Mouse (Mus musculus): ENCODE results near the gene Ddo. TPM values are rescaled to one million over a fixed set of nuclear protein-coding genes. Genes with fewer than 3 reads are reported as not detected.

Ddo gene
- total RNA-seq, 2 experiments from 2014 or later, result 9.0 to 9.6 TPM

DNA sequence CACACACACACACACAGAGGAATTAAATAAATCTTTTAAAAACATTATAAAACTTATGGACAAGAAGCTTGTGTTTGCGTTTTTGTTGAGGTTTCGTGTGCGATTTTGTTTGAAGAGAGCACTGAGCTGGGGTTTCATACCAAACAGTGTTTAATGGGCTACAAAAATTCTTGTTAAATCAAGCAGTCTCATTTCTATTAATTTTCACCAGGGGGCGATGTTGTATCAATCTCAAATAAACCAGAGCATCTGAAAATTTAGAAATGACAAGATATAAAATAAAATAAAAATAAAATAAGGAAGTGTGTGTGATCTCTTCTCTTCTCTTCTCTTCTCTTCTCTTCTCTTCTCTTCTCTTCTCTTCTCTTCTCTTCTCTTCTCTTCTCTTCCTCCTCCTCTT is 19.8 kb downstream of the Ddo start:
- intact Hi-C loops (cut with DNase I), result loop anchor here (5.0 kb wide), 3 partner anchors 233 to 638 kb away; partner anchors contain the start of genes Cdc40 and Wasf1
- no peak for DNase-seq (ENCODE audit: low spot score in 2 of 2)

DNA sequence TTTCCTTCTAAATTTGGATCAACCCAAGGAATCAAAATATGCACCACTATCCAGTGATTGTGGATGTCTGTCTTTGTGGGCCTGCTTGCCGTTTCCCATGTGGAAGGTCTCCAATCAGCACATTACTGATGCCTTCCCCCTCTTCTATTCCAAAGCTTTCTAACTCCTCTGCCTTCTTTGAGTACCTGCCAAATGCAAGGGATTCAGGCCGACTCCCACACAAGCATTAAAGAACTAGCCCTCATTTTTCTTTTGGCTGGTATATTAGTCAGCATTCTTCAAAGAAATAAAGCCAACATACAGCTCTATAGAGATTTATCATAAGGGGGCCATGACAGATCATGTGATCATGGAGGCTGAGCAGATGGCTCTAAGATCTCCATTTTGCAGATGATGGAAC is 21.9 kb downstream of the Ddo start:
- intact Hi-C loops (cut with DNase I), result loop anchor here (1.0 to 5.0 kb wide), 5 partner anchors 33 to 636 kb away; partner anchors contain the start of genes Cdc40 and Wasf1
- DNase-seq (ENCODE audit: low spot score in 2 of 2), result peak in 1 of 2 experiments; percentile 76

DNA sequence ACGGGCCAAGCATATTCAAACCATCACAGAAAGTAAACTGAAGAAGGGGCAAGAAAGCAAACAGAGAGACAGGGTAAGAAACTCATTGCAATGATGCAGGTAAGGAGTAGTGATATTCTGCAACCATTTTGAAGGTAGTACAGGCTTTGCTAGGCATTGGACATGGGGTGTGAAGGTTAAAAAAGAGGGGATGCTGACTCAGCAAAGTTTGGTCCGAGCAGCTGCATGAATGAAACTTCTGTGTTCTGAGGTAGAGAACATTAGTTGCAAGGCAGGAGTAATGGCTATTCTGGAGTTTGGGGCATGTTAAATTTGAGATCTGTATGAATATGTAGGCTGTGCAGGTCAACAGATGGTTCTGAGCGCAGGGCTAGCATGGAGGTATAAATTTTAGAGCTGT is 35.5 kb downstream of the Ddo start:
- intact Hi-C loops (cut with DNase I), result no loop called here
- DNase-seq (ENCODE audit: low spot score in 2 of 2), result no peak

DNA sequence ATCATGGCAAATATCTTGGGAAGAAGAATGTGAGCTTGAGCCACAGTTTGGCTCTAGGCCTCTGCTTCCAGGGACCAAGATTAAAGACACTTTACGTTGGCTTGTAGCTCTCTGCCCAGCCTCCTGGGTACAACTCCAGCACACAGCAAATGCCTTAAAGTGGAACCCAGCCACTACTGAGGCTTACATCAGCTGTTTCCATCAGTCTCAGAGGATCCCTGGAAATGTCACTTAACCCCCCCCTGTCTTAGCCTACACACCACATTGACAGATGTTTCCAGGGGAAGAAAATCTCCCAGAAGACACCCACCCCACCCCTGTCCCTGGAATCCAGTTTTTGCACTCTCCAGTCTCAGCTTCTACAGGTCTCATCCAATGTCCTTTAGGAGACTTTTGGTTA is 37.1 kb downstream of the Ddo start:
- intact Hi-C loops (cut with DNase I), result no loop called here
- no peak for DNase-seq (ENCODE audit: low spot score in 2 of 2)

DNA sequence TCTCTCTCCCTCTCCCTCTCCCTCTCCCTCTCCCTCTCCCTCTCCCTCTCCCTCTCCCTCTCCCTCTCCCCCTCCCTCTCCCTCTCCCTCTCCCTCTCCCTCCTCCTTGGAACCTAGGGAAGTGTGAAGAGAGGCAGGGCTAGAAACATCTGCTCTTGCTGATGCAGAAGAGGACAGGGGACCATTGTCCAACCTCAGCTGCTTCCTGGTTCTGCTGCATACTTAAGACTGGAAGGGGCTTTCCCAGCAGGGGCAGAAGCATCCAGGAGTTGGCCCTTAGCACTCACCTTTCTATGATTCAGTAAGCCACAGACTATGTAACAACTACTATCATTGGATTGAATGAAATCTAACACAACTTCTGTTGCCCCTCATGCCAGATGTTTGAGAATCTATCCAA is 38.8 kb downstream of the Ddo start:
- intact Hi-C loops (cut with DNase I), result no loop called here
- no peak for DNase-seq (ENCODE audit: low spot score in 2 of 2)

- DNase-seq (ENCODE audit: low spot score in 2 of 2), result peak in 1 of 2 experiments; percentile 39
- intact Hi-C loops (cut with DNase I), result no loop called here
These were observed 42.9 kb downstream of the Ddo start for GRCm38 (mm10) chr10:40672587-40673296.

DNA sequence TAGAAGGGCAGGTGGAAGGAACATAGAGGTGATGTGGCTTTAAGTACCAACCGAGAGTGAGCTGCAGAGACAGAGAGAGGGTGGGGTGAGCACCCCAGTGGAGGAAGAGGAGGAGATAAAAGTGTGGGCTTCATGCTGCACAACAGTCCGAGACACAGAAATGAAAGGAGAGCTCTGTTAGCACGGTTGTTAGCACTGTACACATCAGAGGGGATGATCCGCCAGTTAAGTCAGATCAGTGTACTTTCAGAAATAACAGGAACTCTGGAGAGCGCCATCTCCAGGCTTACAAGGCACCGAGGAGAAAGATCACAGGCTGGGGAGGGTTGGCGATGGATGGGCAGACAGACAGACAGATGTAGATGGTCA is 43.5 kb downstream of the Ddo start:
- DNase-seq (ENCODE audit: low spot score in 2 of 2), result no peak
- intact Hi-C loops (cut with DNase I), result no loop called here

- intact Hi-C loops (cut with DNase I), result no loop called here
- no peak for DNase-seq (ENCODE audit: low spot score in 2 of 2)
These were observed 44.3 kb downstream of the Ddo start for GRCm38 (mm10) chr10:40674151-40674550.

DNA sequence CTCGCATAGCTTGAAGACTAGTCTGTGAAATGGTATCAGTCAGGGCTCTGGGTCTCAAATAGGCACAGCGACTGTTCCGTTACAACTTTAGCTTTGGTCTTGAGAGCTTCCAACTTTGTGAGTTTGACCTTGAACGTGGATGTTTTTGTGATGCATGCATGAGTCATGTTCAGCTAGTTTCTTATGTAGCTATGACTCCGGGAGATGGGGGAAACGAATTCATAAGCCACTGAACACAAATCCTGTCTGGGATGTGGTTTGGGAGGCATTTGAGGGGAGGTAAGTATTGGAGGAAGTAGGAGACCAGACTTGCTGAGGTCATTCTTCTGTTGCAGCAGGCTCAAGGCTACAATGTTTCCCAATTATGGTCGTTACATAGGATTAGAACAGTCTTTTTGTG is 46.1 kb downstream of the Ddo start:
- intact Hi-C loops (cut with DNase I), result no loop called here
- DNase-seq (ENCODE audit: low spot score in 2 of 2), result no peak

- no peak for DNase-seq (ENCODE audit: low spot score in 2 of 2)
- intact Hi-C loops (cut with DNase I), result no loop called here
These were observed 48.7 kb downstream of the Ddo start for GRCm38 (mm10) chr10:40678477-40678876.

DNA sequence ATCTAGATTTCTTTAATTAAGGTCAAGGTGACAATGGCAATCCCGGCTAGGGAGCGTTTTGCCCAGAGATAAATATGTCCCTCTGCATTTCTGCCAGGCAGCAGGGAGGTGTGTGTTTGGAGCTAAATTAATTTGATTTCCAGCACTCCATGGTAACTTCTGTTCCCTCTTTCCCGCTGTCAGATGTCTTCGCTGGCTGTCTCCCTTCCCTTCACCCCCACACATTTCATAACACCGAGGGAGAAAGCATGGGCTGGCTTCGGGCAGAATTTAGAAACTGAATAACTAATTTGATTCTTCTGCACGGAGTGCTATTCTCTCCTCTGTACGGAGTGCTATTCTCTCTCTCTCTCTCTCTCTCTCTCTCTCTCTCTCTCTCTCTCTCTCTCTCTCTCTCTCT is 52.7 kb downstream of the Ddo start:
- intact Hi-C loops (cut with DNase I), result loop anchor here (2.0 kb wide), 2 partner anchors 76 to 200 kb away; partner anchors contain the start of genes Cdc40 and Wasf1

DNA sequence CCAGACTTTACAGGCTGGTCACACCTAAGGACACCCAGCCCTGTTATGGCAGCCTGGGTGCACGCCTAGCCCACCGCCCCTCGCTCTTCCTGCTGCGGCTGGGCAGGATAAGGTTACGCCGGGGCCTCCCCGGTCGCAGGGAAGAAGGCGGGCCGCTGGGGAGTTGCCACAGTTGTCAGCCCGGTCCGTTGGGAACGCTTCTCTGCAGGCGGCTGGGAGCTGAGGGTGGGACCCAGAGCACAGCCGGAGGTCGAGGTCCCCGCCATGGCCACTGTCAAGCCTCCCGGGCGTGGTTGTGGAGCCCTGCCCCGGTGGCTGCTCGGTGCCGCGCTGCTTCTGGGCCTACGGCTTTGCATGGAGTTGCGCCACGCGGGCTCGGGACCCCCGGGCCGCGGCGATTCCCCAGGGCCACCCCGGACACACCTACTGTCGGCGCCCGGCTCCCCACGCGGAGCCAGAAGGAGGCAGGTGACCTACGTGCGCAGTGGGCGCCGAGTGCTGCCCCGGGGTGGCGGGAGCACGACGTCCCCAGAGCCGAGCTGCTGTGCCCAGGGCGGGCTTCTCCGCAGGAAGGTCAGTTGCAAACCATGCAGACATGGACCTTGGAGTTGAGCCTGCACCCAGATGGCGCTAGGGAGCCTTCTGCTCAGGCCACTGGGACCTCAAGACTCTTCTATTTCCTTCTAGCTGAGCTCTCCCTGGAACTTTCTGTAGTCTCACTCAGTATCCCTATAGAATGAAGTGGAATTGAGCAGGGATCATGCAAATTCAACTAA is 53.5 kb downstream of the Ddo start, which contains the start of gene Mettl24:
Mettl24 (plus strand) TSS at position 191 of the 776 bp plus-strand sequence.
- DNase-seq (ENCODE audit: low spot score in 2 of 2), result peak; percentile 64 to 84
- intact Hi-C loops (cut with DNase I), result loop anchor here (1.0 to 2.0 kb wide), 3 partner anchors 76 to 200 kb away; partner anchors contain the start of genes Cdc40 and Wasf1

More for the DNA sequence above, 52.7 kb downstream of the Ddo start:
- DNase-seq (ENCODE audit: low spot score in 2 of 2), result peak; percentile 69 to 96

DNA sequence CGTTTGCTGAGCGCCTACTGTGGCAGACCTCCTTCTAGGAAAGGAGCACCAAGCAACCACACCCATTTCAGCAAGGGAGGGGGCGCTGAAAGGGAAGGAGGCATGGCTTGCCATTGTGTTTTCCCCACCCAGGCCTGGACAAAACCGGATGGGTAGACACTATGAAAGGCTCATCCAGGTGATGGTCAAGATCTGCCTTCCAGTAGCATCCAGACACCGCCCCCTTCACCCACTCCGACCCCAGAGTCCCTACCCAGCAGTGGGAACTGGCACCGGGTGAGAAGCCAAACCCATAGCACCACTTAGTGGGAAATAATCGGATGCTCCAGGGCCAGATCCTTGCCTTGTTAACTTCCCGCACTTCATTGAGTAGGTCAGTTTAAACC is 54.0 kb downstream of the Ddo start:
- no peak for DNase-seq (ENCODE audit: low spot score in 2 of 2)
- intact Hi-C loops (cut with DNase I), result loop anchor here (1.0 to 2.0 kb wide), 5 partner anchors 33 to 199 kb away; partner anchors contain the start of genes Cdc40 and Wasf1

GRCm38 (mm10) chr10:40684326-40684725 is 54.5 kb downstream of the Ddo start:
- DNase-seq (ENCODE audit: low spot score in 2 of 2), result peak in 1 of 2 experiments; percentile 90
- intact Hi-C loops (cut with DNase I), result loop anchor here (1.0 kb wide), 2 partner anchors 33 to 46 kb away; no protein-coding TSS in a partner anchor

- intact Hi-C loops (cut with DNase I), result no loop called here
- DNase-seq (ENCODE audit: low spot score in 2 of 2), result no peak
These were observed 55.8 kb downstream of the Ddo start for GRCm38 (mm10) chr10:40685641-40686040.

- DNase-seq (ENCODE audit: low spot score in 2 of 2), result peak in 1 of 2 experiments; percentile 51
- intact Hi-C loops (cut with DNase I), result no loop called here
These were observed 57.2 kb downstream of the Ddo start for GRCm38 (mm10) chr10:40686976-40687375.

GRCm38 (mm10) chr10:40687407-40687806 is 57.6 kb downstream of the Ddo start:
- DNase-seq (ENCODE audit: low spot score in 2 of 2), result peak in 1 of 2 experiments; percentile 52
- intact Hi-C loops (cut with DNase I), result no loop called here

DNA sequence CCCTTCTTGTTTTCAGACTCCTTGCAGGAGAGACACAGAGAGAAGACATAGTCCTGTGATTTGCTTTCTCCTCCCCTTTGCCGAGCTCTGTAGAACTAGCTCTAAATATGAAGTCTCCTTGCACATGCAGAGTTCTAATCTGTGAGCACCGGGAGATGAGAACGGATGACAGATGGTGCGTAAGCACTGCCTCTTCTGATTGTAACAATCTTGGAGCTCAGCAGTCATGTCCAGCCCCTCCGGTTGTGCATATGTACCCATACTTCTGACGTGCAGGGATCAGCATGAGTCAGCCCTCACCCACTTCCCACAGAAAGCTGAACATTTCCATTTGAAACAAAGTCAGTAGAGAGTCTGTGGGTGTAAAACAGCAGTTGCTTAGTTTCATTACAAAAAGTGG is 58.5 kb downstream of the Ddo start:
- intact Hi-C loops (cut with DNase I), result loop anchor here (1.0 kb wide), 1 partner anchor 28 kb away; no protein-coding TSS in a partner anchor
- peak; percentile 77 to 98 for DNase-seq (ENCODE audit: low spot score in 2 of 2)

DNA sequence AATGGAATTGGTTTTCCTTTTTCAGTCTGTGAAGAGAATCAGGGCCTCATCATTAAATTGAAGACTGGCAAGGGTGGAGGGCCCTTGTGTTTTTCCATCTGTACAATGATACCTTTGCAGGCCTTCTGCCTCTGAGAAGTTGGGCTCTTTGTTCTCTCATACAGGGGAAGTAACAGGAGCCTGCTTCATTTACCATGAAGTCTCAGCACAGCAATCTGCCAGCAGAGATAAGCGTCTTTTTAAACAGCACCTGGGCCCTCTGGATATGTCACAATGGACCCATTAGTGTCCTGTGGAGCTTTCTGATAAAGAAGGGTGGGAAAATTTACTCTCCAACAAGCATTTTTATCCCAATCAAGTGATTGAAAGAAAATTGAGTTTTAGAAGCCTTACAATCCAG is 59.1 kb downstream of the Ddo start:
- intact Hi-C loops (cut with DNase I), result loop anchor here (1.0 kb wide), 1 partner anchor 27 kb away; no protein-coding TSS in a partner anchor
- no peak for DNase-seq (ENCODE audit: low spot score in 2 of 2)

DNA sequence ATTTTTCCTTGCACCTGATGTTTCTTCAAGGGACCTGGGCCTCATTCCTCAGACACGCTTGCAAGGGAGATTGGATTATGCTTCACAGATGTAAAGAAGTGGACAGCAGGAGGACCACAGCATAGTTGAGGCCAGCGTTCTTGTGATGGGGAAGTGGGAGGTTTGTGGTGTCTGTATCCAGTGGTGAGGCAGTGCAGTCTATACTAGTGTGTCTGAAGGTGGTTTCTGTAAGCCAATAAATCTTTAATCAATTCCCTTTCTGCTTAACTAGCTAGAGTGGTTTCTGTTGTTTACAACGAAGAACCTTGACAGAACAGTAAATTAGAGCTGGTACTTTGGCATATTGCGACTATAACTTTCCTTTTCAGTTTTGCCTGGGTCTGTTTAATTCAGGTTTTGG is 68.8 kb downstream of the Ddo start:
- intact Hi-C loops (cut with DNase I), result no loop called here
- DNase-seq (ENCODE audit: low spot score in 2 of 2), result no peak

Data from left cerebral cortex, postnatal 25 days (tissue).